Mouse (Mus musculus) brain, embryonic 14.5 days (tissue): ENCODE measurements around the gene Dock1. TPM values are rescaled to one million over a fixed set of nuclear protein-coding genes. Genes with fewer than 3 reads are reported as not detected.

Source experiments
- DNase-seq: peaks from one replicate; pipeline ENCODE4 v3.0.0-alpha.2; 2011; ENCODE audit warnings: low read depth
- CTCF ChIP-seq: fragments of 200-500 bp; IDR thresholded peaks from 2 replicates; pipeline ENCODE4 v1.5.1; 2012; ENCODE audit warnings: inconsistent platforms, mild to moderate bottlenecking, moderate library complexity, borderline replicate concordance; ENCODE audit not compliant: insufficient read depth, insufficient read length; ENCODE audit errors: extremely low read depth
- POLR2A ChIP-seq: fragments of 200-500 bp; IDR thresholded peaks from 2 replicates; pipeline ENCODE4 v1.6.1; 2012; ENCODE audit warnings: mild to moderate bottlenecking, inconsistent platforms, borderline replicate concordance; ENCODE audit not compliant: poor library complexity, insufficient read depth, insufficient read length, severe bottlenecking; ENCODE audit errors: extremely low read depth
- polyA plus RNA-seq: library from polyadenylated mRNA; depleted of rRNA; stranded (reverse); fragments of >200 nt; gene quantifications from 2 replicates; pipeline ENCODE4 v1.2.3, GENCODE M21; 2012

Dock1 gene
- polyA plus RNA-seq, 1 experiment: 10.8 TPM

DNA sequence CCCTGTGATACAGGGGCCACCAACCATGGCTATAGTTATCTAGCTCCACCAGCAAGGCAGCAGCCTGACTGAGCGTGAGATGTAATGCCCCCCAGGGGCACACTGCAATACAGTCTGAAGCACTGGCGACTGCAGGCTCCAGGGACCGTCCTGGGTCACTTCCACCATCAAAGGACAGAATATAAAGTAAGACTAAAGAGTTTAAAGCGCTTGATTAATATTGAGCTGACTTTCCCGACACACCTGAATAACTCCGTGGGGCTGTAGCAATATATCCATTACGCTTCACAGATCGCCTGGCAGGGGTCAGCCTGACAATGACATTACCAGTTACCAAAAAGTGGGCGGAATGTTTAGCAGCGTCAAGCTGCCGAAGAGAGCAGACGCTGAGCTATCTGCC is 464.2 kb downstream of the Dock1 start:
- TF ChIP-seq POLR2A (no peak), CTCF (no peak)
- peak; percentile 30 for DNase-seq

DNA sequence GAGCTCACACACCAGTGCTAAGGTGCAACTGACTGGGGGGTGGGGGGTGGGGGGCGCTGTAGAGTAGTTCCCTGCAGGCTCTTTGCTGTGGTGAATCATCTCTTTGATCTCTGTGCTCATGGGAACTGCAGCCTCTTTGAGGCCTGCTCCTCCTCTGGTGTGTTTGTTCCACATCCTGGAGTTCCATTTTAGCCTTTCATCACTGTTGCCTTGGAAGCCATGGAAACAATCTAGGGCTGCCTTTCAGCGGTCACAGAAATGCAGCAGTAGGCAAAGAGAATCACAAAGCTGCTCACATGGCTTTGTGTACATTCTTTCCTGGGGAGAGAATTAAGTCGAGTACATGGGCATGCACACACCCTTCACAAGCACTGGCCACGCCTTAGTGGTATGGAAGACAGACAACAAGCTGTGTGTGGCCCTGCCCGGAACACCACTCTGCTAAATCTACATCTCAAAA is 468.7 kb downstream of the Dock1 start:
- peak; percentile 86 for DNase-seq
- TF ChIP-seq POLR2A: no peak

DNA sequence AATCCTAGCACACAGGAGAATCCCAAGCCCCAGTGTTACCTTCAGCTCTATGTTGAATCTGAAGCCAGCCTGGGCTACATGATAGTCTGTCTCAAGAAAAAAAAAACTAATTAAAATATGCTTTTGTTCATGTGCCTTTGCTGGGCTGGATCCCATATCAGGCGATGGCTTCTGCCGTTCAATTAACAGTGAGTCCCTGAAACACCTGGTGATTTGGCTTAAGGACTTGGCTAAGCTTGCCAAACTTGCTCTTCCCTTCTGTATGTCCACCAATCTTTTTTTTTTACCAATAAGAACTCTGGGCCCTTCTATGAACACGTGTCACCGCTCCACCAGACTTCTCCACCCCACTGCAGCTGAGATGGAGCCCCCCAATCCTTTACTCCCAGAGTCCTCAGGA is 474.3 kb downstream of the Dock1 start:
- peak; percentile 31 for DNase-seq
- TF ChIP-seq CTCF (no peak), POLR2A (no peak)

DNA sequence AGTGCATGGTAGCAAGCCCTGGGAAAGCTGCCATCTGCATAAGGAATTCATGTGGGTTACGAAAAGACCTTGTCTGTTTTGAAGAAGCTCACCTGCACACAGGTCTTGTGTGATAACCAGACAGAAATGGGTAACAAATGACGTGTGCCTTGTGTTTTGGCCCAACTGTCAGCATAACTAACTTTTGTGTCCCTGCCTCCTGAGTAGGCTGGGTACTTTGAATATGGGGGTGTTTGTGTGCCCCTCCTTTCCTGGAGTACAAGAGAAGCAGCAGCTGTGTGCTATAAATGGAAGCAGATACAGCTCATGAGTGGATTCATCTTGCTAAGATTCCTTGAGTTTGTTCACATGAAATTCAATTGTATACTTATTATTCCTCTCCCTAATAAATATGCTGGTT is 480.5 kb downstream of the Dock1 start:
- TF ChIP-seq CTCF: no peak
- TF ChIP-seq POLR2A: no peak
- no peak for DNase-seq

DNA sequence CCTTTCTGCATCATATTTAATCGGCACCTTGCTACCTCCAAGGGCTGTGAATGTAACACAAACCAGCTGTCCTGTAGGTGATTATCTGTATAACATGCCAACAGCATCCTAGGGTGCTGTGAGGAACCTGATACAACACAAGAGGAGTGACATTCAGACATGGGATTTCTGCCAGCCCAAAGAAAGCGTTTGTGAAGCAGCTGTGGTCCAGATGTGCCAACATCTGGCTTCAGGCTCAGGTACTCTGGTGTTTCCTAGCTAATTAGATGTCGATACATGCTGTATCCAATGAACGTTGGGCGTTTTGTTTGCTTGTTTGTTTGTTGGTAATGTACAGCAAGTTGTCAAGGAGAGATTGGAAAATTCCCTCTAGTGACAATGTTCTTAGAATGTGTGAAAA is 487.1 kb downstream of the Dock1 start:
- no peak for TF ChIP-seq CTCF
- no peak for TF ChIP-seq POLR2A
- no peak for DNase-seq

DNA sequence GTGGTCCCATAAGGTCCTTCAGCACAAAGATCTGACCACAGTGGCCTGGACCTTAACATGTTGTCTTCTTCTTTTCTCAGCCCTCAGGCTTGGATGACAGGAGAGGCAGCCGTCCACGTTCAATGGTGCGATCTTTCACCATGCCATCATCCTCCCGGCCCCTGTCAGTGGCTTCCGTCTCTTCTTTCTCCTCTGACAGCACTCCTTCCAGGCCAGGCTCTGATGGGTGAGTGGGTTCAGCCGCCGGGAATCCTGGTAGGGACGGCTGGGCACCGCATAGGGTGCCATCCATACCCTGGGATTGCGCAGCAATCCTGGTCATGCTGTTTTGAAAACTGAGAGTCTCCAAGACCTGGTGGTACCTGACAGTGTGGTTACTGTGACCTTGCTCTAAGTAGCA is 487.9 kb downstream of the Dock1 start:
- DNase-seq: no peak
- no peak for TF ChIP-seq POLR2A
- no peak for TF ChIP-seq CTCF

DNA sequence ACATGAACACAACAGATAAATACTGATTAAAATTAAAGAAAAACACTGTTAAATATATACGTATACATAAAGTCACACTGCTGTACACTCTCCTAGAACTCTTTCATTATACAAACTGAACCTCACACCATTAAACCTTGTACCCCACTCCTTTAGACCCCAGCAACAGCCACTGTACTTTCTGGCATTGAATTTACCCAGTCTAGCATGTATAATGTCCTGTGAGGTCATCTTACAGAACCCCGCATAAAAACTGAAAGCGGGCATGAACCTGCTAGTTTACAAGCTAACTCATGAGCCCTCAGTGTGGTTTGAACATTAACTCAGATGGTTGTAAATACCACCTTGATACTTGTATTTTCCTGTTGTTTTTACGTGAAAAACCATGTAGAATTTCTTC is 489.2 kb downstream of the Dock1 start:
- DNase-seq: peak; percentile 55

DNA sequence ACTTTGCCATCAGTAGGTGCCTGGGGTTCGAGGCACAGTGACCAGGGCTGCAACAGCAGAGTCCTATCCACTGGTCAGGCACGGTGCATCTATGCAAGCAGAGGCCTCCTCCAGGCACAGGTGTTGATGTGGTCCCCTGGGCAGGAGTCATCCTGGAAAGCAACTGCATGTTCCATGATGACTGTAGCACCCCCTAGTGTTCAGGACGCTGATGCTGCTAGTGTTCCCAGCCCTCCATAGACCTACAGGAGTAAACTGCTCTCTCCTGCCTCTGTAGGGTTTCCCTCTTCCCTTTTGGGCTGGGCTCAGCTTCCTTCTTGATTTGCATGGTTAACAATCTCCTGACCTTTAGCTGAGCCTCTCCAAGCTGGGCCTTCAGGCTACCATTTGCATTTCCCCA is 494.7 kb downstream of the Dock1 start:
- DNase-seq: peak; percentile 77
- TF ChIP-seq CTCF (peak; percentile 78), POLR2A (no peak)

More for the DNA sequence above, 489.2 kb downstream of the Dock1 start:
- no peak for TF ChIP-seq CTCF
- TF ChIP-seq POLR2A: no peak

DNA sequence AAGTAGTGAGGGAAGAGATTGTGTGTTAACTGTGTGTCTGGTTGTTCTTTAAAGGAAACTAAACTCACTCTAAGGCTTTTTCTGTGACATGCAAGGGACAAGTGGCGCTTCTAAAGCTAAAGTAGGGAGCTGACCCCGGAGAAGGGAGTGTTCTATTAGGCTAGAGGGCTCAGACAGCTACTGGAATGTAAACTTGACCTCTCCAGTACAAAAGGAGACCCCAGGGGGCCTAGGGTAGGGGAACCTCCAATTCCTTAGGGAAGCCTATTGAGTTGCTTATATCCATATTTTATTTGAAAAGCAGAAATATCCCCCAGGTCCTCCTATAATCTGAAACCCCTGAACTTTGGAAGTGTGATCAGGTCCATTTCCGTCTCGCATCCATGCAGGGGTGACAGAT is 499.5 kb downstream of the Dock1 start:
- no peak for TF ChIP-seq POLR2A
- no peak for TF ChIP-seq CTCF
- DNase-seq: no peak

DNA sequence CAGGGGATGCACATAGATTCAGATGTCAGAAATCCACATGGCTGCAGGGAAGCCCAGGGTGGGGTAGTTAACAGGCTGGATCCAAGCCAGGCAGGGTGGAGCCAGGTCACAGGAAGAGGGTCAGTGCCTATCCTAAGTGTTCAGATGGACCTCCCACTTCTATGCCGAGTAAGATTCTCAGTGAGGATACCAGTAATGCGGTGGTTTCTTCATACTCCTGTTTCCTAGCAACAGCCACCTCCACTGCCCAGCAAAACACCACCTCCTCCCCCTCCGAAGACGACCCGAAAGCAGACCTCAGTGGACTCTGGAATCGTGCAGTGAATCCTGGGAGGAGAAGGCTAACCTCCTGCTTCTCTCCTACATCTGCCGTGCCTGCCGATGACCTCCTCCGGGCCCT is 501.8 kb downstream of the Dock1 start:
- TF ChIP-seq CTCF: no peak
- TF ChIP-seq POLR2A: no peak
- peak; percentile 34 for DNase-seq

DNA sequence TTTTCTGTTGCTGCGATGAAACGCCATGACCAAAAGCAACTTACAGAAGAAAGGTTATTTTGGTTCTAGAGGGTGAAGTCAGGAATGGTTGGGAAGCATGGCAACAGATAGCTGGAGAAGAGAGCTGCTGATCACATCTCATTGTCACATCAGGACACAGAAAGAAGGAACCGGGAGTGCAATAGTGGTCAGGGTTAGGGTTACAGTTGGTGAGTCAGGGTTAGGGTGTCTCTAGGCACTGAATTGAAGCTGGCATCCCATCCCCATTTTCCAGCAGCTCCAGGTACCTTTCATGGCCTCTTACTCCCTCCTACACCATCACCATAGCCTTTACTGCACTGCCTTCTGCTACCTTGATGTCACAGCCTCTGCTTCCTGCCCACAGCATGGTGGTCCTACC is 523.7 kb downstream of the Dock1 start:
- DNase-seq: no peak
- no peak for TF ChIP-seq POLR2A
- TF ChIP-seq CTCF: no peak

DNA sequence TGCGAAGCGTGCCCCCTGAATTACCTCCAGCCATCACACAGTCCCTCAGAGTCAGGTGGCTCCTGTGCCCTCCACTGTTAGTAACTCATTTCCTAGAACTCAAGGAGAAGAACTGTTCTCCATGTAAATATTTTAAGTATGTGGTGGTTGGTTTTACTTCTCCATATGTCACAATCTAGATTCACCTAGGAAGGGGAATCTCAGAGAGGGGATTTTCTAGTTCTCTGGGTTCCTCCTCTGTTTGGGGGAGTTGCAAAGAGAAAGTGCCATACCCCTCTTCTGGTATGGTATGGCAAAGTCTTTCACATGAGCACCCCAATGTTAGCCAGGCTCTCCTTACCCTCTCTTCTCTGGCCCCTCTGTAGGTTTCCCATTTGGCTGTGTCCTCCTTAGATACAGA is 525.2 kb downstream of the Dock1 start:
- DNase-seq: no peak
- TF ChIP-seq POLR2A (no peak), CTCF (no peak)

DNA sequence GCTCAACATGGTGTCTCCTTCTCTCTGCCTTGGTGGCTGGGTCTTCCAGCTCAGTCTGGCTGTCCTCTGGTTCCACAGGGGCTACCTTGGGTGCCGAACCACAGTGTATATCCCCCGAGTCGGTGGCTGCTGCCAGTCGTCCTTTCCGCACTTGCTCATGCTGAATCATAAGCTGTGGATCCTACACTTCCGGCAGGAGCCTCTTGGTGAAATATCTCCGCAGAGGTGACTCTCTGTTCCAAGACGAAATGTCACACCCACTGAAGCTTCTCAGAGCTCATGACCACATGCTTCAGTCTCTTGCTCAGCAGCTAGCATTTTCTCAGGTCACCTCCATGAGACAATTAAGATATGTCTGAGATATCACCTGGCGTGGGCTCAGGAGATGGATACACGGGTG is 526.4 kb downstream of the Dock1 start:
- no peak for TF ChIP-seq CTCF
- no peak for TF ChIP-seq POLR2A
- DNase-seq: no peak
